Mouse (Mus musculus): Measurements from ENCODE around the gene Sacm1l. TPM values are rescaled to one million over a fixed set of nuclear protein-coding genes. Genes with fewer than 3 reads are reported as not detected.

Gene Sacm1l
- polyA plus RNA-seq, 1 experiment from 2014 or later, result 55.9 TPM

GRCm38 (mm10) chr9:123632281-123632680 is 102.7 kb downstream of the Sacm1l start, which contains the start of gene Slc6a20b:
TSS of gene Slc6a20b (minus strand) at chr9:123632565.
- Histone ChIP-seq H3K9ac (ENCODE audit: low read depth, low read length) (no peak within 1 kb of the TSS), H3K36me3 (ENCODE audit: control insufficient read depth, insufficient read depth, low read length) (no peaks in the 10 kb centered on the region)
- 81% methylated on average over 6 of the region's 6 CpGs for WGBS

GRCm38 (mm10) chr9:123632993-123633392 is 103.4 kb downstream of the Sacm1l start:
- Histone ChIP-seq H3K9me3 (replicated peaks; ENCODE audit: control insufficient read depth, low read length, poor library complexity, severe bottlenecking) (no peaks in the 10 kb centered on the region), H3K4me3 (ENCODE audit: low read depth, low read length) (no peak overlapping the region), H3K36me3 (ENCODE audit: control insufficient read depth, insufficient read depth, low read length) (no peaks in the 10 kb centered on the region), H3K4me1 (ENCODE audit: control insufficient read depth, insufficient read depth, low read length) (no peaks in the 10 kb centered on the region), H3K27me3 (ENCODE audit: control insufficient read depth, insufficient read depth, low read depth, low read length) (no peaks in the 10 kb centered on the region), H3K27ac (ENCODE audit: low read length) (no peak overlapping the region), H3K9ac (ENCODE audit: low read depth, low read length) (no peak overlapping the region), H3K4me2 (ENCODE audit: low read length) (no peak overlapping the region)
- 81% methylated on average over 3 of the region's 3 CpGs for WGBS
- no peak for ATAC-seq

More at GRCm38 (mm10) chr9:123632281-123632680, 102.7 kb downstream of the Sacm1l start, which contains the start of gene Slc6a20b:
- H3K9me3 ChIP-seq (replicated peaks; ENCODE audit: control insufficient read depth, low read length, poor library complexity, severe bottlenecking), result no peaks in the 10 kb centered on the region
- ATAC-seq, result no peak
- H3K27me3 ChIP-seq (ENCODE audit: control insufficient read depth, insufficient read depth, low read depth, low read length), result no peaks in the 10 kb centered on the region
- no peak within 1 kb of the TSS for H3K4me3 ChIP-seq (ENCODE audit: low read depth, low read length)
- H3K4me1 ChIP-seq (ENCODE audit: control insufficient read depth, insufficient read depth, low read length), result no peaks in the 10 kb centered on the region
- H3K4me2 ChIP-seq (ENCODE audit: low read length), result no peak within 1 kb of the TSS
- H3K27ac ChIP-seq (ENCODE audit: low read length), result no peak within 1 kb of the TSS

DNA sequence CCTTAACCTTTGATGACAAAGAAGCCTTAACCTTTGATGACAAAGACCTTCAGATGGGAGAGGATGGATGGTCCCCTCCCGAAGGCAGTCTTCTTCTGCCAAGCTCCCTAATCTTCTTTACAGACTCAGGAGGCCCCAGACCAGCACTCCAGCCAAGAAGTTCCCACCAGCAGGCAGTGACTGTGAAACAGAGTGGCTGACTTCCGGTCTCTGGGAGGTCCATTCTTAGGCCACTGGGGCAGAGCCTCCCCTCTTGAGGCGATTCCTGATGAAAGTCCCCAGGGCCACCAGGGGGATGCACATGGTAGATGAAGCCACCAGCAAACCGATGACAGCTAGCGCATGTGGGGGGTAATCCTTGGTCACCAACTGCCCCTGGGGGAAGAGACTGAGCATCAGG is 107.2 kb downstream of the Sacm1l start:
- WGBS, result 67% methylated on average over 5 of the region's 5 CpGs
- no peak for ATAC-seq

DNA sequence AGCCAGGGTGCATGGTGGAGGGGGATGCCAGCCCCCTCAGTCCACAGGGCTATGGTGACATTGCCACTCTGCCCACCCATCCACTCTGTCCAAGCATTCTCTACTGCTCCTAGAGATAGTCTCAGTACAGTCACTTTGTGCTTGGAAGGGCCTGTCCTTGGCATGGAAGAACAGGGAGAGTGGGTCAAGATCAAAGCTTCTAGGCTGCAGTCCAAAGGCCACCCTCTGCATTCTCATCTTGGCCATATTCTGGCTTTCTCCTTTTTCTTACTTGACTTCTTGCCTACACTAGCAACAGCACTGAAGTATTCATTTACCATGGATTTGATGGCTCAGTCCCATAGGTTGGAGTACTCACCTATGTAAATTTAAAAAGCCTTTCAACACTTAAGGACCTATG is 108.7 kb downstream of the Sacm1l start:
- H3K4me2 ChIP-seq (ENCODE audit: low read length), result no peak overlapping the region
- H3K9me3 ChIP-seq (replicated peaks; ENCODE audit: control insufficient read depth, low read length, poor library complexity, severe bottlenecking), result no peaks in the 10 kb centered on the region
- no peak for ATAC-seq
- no peaks in the 10 kb centered on the region for H3K36me3 ChIP-seq (ENCODE audit: control insufficient read depth, insufficient read depth, low read length)
- H3K4me1 ChIP-seq (ENCODE audit: control insufficient read depth, insufficient read depth, low read length), result no peaks in the 10 kb centered on the region
- H3K4me3 ChIP-seq (ENCODE audit: low read depth, low read length), result no peak overlapping the region
- H3K27ac ChIP-seq (ENCODE audit: low read length), result no peak overlapping the region
- no peak overlapping the region for H3K9ac ChIP-seq (ENCODE audit: low read depth, low read length)
- H3K27me3 ChIP-seq (ENCODE audit: control insufficient read depth, insufficient read depth, low read depth, low read length), result no peaks in the 10 kb centered on the region

More for the DNA sequence above, 107.2 kb downstream of the Sacm1l start:
- Histone ChIP-seq H3K9me3 (replicated peaks; ENCODE audit: control insufficient read depth, low read length, poor library complexity, severe bottlenecking) (no peaks in the 10 kb centered on the region), H3K4me3 (ENCODE audit: low read depth, low read length) (no peak overlapping the region), H3K36me3 (ENCODE audit: control insufficient read depth, insufficient read depth, low read length) (no peaks in the 10 kb centered on the region), H3K9ac (ENCODE audit: low read depth, low read length) (no peak overlapping the region), H3K27ac (ENCODE audit: low read length) (no peak overlapping the region), H3K27me3 (ENCODE audit: control insufficient read depth, insufficient read depth, low read depth, low read length) (no peaks in the 10 kb centered on the region), H3K4me1 (ENCODE audit: control insufficient read depth, insufficient read depth, low read length) (no peaks in the 10 kb centered on the region), H3K4me2 (ENCODE audit: low read length) (no peak overlapping the region)

DNA sequence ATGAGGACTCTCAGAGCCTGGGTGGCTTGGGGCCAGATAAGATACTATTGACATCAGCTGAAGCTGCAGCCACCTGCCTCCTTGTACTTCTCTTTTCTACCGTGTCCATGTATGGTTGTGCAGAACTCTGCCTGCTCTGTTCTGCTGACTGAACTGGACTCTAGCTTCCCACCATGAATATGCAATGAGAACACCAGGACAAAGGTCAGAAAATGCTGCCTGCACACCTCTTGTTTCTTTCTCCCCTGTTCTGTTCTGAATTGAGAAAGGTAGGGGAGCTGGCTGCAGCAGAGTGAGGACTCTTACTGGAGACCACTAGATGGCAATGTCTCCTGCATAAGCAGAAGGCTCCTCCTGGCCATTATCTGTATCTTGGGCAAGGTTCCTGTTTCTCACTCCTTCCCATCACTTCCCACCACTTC is 109.1 kb downstream of the Sacm1l start:
- ATAC-seq, result no peak
- Histone ChIP-seq H3K4me3 (ENCODE audit: low read depth, low read length) (no peak overlapping the region), H3K4me1 (ENCODE audit: control insufficient read depth, insufficient read depth, low read length) (no peaks in the 10 kb centered on the region), H3K27ac (ENCODE audit: low read length) (no peak overlapping the region), H3K9ac (ENCODE audit: low read depth, low read length) (no peak overlapping the region), H3K27me3 (ENCODE audit: control insufficient read depth, insufficient read depth, low read depth, low read length) (no peaks in the 10 kb centered on the region), H3K9me3 (replicated peaks; ENCODE audit: control insufficient read depth, low read length, poor library complexity, severe bottlenecking) (no peaks in the 10 kb centered on the region), H3K36me3 (ENCODE audit: control insufficient read depth, insufficient read depth, low read length) (no peaks in the 10 kb centered on the region), H3K4me2 (ENCODE audit: low read length) (no peak overlapping the region)
- 85% methylated on average over 1 of the region's 1 CpGs for WGBS

- WGBS, result 82% methylated on average over 1 of the region's 1 CpGs
- no peak for ATAC-seq
- Histone ChIP-seq H3K9me3 (replicated peaks; ENCODE audit: control insufficient read depth, low read length, poor library complexity, severe bottlenecking) (no peaks in the 10 kb centered on the region), H3K4me2 (ENCODE audit: low read length) (no peak overlapping the region), H3K27me3 (ENCODE audit: control insufficient read depth, insufficient read depth, low read depth, low read length) (no peaks in the 10 kb centered on the region), H3K4me1 (ENCODE audit: control insufficient read depth, insufficient read depth, low read length) (no peaks in the 10 kb centered on the region), H3K4me3 (ENCODE audit: low read depth, low read length) (no peak overlapping the region), H3K36me3 (ENCODE audit: control insufficient read depth, insufficient read depth, low read length) (no peaks in the 10 kb centered on the region), H3K9ac (ENCODE audit: low read depth, low read length) (no peak overlapping the region), H3K27ac (ENCODE audit: low read length) (no peak overlapping the region)
Measured at GRCm38 (mm10) chr9:123640106-123640505, 110.5 kb downstream of the Sacm1l start.

Other genes starting within 250 kb of the Sacm1l start
- 591 and 787 TPM in 2 replicates for gene Lars2, start 162.8 kb upstream of the Sacm1l start, polyA plus RNA-seq (2015; fragmentation: Nextera tagmentation; extraction: Ambion mirVana)
- 10.2 and 10.6 TPM in 2 replicates for gene Limd1, start 51.1 kb upstream of the Sacm1l start, polyA plus RNA-seq (2015; fragmentation: Nextera tagmentation; extraction: Ambion mirVana)
- 0.25 and 0.39 TPM in 2 replicates for gene Slc6a20b, start 102.8 kb downstream of the Sacm1l start, polyA plus RNA-seq (2015; fragmentation: Nextera tagmentation; extraction: Ambion mirVana)
- 0.30 TPM in 2 replicates for gene Ccr9, start 148.7 kb downstream of the Sacm1l start, polyA plus RNA-seq (2015; fragmentation: Nextera tagmentation; extraction: Ambion mirVana)
- gene Slc6a20a, start 149.1 kb downstream of the Sacm1l start, polyA plus RNA-seq (2015; fragmentation: Nextera tagmentation; extraction: Ambion mirVana), result 12.5 and 15.1 TPM in 2 replicates
- 51.1 and 53.1 TPM in 2 replicates for gene Lztfl1, start 187.9 kb downstream of the Sacm1l start, polyA plus RNA-seq (2015; fragmentation: Nextera tagmentation; extraction: Ambion mirVana)